Mouse (Mus musculus) heart, embryonic 16.5 days (tissue): ENCODE measurements around the gene Tff1. TPM values are rescaled to one million over a fixed set of nuclear protein-coding genes. Genes with fewer than 3 reads are reported as not detected.

ENCODE experiments used
- ATAC-seq: fragments of 200-750 bp; cut with Nextera tagmentation; replicated peaks from 2 replicates; pipeline ENCODE4 v1.8.0; 2017; ENCODE audit warnings: moderate number of reproducible peaks; ENCODE audit not compliant: insufficient read depth, low FRiP score; ENCODE audit errors: extremely low read depth
- H3K27ac ChIP-seq: fragments of 300-500 bp; sonication (generic); 2 replicates; pipeline ENCODE4 v1.5.1; 2014; ENCODE audit warnings: mild to moderate bottlenecking, low read length, control low read depth, moderate library complexity
- H3K27me3 ChIP-seq: fragments of 300-500 bp; sonication (generic); 2 replicates; pipeline ENCODE4 v1.6.1; 2014; ENCODE audit warnings: low read length, mixed read lengths; ENCODE audit not compliant: control insufficient read depth, insufficient read depth
- H3K36me3 ChIP-seq: fragments of 300-500 bp; sonication (generic); 2 replicates; pipeline ENCODE4 v1.6.1; 2014; ENCODE audit not compliant: control insufficient read depth, insufficient read depth
- H3K4me1 ChIP-seq: fragments of 300-500 bp; sonication (generic); 2 replicates; pipeline ENCODE4 v1.6.1; 2014; ENCODE audit warnings: low read length, mixed read lengths; ENCODE audit not compliant: control insufficient read depth, insufficient read depth
- H3K4me2 ChIP-seq: fragments of 300-500 bp; sonication (generic); 2 replicates; pipeline ENCODE4 v1.6.1; 2014; ENCODE audit warnings: low read depth, mild to moderate bottlenecking, control low read depth, low read length
- H3K4me3 ChIP-seq: fragments of 300-500 bp; sonication (generic); 2 replicates; pipeline ENCODE4 v1.5.1; 2014; ENCODE audit warnings: mild to moderate bottlenecking, control low read depth, low read length
- H3K9ac ChIP-seq: fragments of 300-500 bp; sonication (generic); 2 replicates; pipeline ENCODE4 v1.6.1; 2014; ENCODE audit warnings: low read length, control low read depth
- H3K9me3 ChIP-seq: fragments of 300-500 bp; sonication (generic); replicated peaks from 2 replicates; pipeline ENCODE4 v1.6.1; 2016; ENCODE audit warnings: low read length; ENCODE audit not compliant: control insufficient read depth
- WGBS: fragments of 180-500 bp; shearing (Covaris S2); extraction: QIAGEN DNeasy Blood & Tissue Kit; methylation state at CpG from one replicate; pipeline ENCODE4 v1.1.7; 2014; 5-methylcytosine and 5-hydroxymethylcytosine counted together
- polyA plus RNA-seq: library from polyadenylated mRNA; unstranded; fragments of >200 nt; fragmentation: Nextera tagmentation; extraction: Ambion mirVana; gene quantifications from 2 replicates; pipeline ENCODE4 v1.2.1, GENCODE M21; 2015

Tff1 gene
- polyA plus RNA-seq, 1 experiment from 2014 or later = not detected

- ATAC-seq = no peak
- peaks cover 7% of the 10 kb centered on the region for H3K9me3 ChIP-seq
- no peaks in the 10 kb centered on the region for H3K4me1 ChIP-seq
- WGBS = 30% methylated on average over 9 of the region's 9 CpGs
- H3K27me3 ChIP-seq = peaks cover 11% of the 10 kb centered on the region
- H3K27ac ChIP-seq = no peak overlapping the region
- no peak overlapping the region for H3K4me2 ChIP-seq
- no peaks in the 10 kb centered on the region for H3K36me3 ChIP-seq
- no peak overlapping the region for H3K4me3 ChIP-seq
- no peak overlapping the region for H3K9ac ChIP-seq
Observed at GRCm38 (mm10) chr17:31125548-31126266, 39.4 kb downstream of the Tff1 start.

- WGBS = 9% methylated on average over 8 of the region's 8 CpGs
- Histone ChIP-seq H3K36me3 (no peaks in the 10 kb centered on the region), H3K27ac (no peak overlapping the region), H3K9me3 (peaks cover 7% of the 10 kb centered on the region), H3K9ac (no peak overlapping the region), H3K27me3 (peaks cover 3% of the 10 kb centered on the region; the same call in 1 of the 2 replicates), H3K4me2 (no peak overlapping the region), H3K4me1 (no peaks in the 10 kb centered on the region), H3K4me3 (no peak overlapping the region)
- no peak for ATAC-seq
Observed at GRCm38 (mm10) chr17:31121975-31122374, 43.1 kb downstream of the Tff1 start.

GRCm38 (mm10) chr17:31119429-31119828 is 45.6 kb downstream of the Tff1 start:
- H3K27me3 ChIP-seq = no peaks in the 10 kb centered on the region
- WGBS = 5% methylated on average over 7 of the region's 7 CpGs
- H3K27ac ChIP-seq = no peak overlapping the region
- ATAC-seq = no peak
- H3K4me2 ChIP-seq = no peak overlapping the region
- H3K4me3 ChIP-seq = no peak overlapping the region
- H3K9me3 ChIP-seq = peaks cover 7% of the 10 kb centered on the region
- no peaks in the 10 kb centered on the region for H3K4me1 ChIP-seq
- H3K9ac ChIP-seq = no peak overlapping the region
- H3K36me3 ChIP-seq = no peaks in the 10 kb centered on the region

GRCm38 (mm10) chr17:31117946-31118345 is 47.1 kb downstream of the Tff1 start:
- no peak overlapping the region for H3K4me2 ChIP-seq
- H3K36me3 ChIP-seq = no peaks in the 10 kb centered on the region
- no peak overlapping the region for H3K9ac ChIP-seq
- H3K27me3 ChIP-seq = no peaks in the 10 kb centered on the region
- 85% methylated on average over 5 of the region's 5 CpGs for WGBS
- no peak overlapping the region for H3K27ac ChIP-seq
- ATAC-seq = no peak
- H3K9me3 ChIP-seq = no peaks in the 10 kb centered on the region
- no peaks in the 10 kb centered on the region for H3K4me1 ChIP-seq
- no peak overlapping the region for H3K4me3 ChIP-seq

- Histone ChIP-seq H3K4me2 (no peak overlapping the region), H3K9me3 (no peaks in the 10 kb centered on the region), H3K36me3 (peaks cover 6% of the 10 kb centered on the region; the same call in 1 of the 2 replicates), H3K9ac (no peak overlapping the region), H3K27me3 (no peaks in the 10 kb centered on the region), H3K27ac (no peak overlapping the region), H3K4me1 (no peaks in the 10 kb centered on the region), H3K4me3 (no peak overlapping the region)
- 49% methylated on average over 6 of the region's 6 CpGs for WGBS
- ATAC-seq = no peak
Observed at GRCm38 (mm10) chr17:31116063-31116462, 49.0 kb downstream of the Tff1 start.

GRCm38 (mm10) chr17:31113191-31113856 is 51.8 kb downstream of the Tff1 start:
- no peaks in the 10 kb centered on the region for H3K4me1 ChIP-seq
- no peak overlapping the region for H3K9ac ChIP-seq
- H3K36me3 ChIP-seq = peaks cover 6% of the 10 kb centered on the region; the same call in 1 of the 2 replicates
- no peak overlapping the region for H3K4me3 ChIP-seq
- no peak overlapping the region for H3K4me2 ChIP-seq
- H3K27me3 ChIP-seq = no peaks in the 10 kb centered on the region
- no peaks in the 10 kb centered on the region for H3K9me3 ChIP-seq
- no peak overlapping the region for H3K27ac ChIP-seq
- 65% methylated on average over 9 of the region's 9 CpGs for WGBS
- ATAC-seq = no peak

Other genes starting within 250 kb of the Tff1 start
- gene Umodl1, start 210.6 kb downstream of the Tff1 start, polyA plus RNA-seq = 1.5 and 3.0 TPM in 2 replicates
- gene Abcg1, start 107.6 kb downstream of the Tff1 start, polyA plus RNA-seq = 12.7 and 15.6 TPM in 2 replicates
- 3.4 TPM in 1 of 2 replicates, not detected in the other for gene Tff3, start 35.6 kb downstream of the Tff1 start, polyA plus RNA-seq
- gene Tff2, start 21.0 kb downstream of the Tff1 start, polyA plus RNA-seq = not detected in 2 replicates
- not detected in 2 replicates for gene Tmprss3, start 33.7 kb upstream of the Tff1 start, polyA plus RNA-seq
- 3.8 and 8.3 TPM in 2 replicates for gene Ubash3a, start 42.6 kb upstream of the Tff1 start, polyA plus RNA-seq
- 3.5 and 4.0 TPM in 2 replicates for gene Rsph1, start 112.1 kb upstream of the Tff1 start, polyA plus RNA-seq
- 10.0 and 10.5 TPM in 2 replicates for gene Slc37a1, start 121.5 kb upstream of the Tff1 start, polyA plus RNA-seq
- 7.4 and 7.9 TPM in 2 replicates for gene Pde9a, start 220.9 kb upstream of the Tff1 start, polyA plus RNA-seq